Mouse (Mus musculus) WW6 (cell line): ENCODE measurements around the gene Vpreb1.
"Not testable (repeated sequence)": the region's sequence is repeated elsewhere in the genome, so short reads cannot be mapped to it uniquely, and the experiment has no call there.

Experiments
- DNase-seq: peaks from one replicate; pipeline ENCODE4 v3.0.0-alpha.2; 2013; ENCODE audit warnings: low read depth, low spot score

Vpreb1 gene

DNA sequence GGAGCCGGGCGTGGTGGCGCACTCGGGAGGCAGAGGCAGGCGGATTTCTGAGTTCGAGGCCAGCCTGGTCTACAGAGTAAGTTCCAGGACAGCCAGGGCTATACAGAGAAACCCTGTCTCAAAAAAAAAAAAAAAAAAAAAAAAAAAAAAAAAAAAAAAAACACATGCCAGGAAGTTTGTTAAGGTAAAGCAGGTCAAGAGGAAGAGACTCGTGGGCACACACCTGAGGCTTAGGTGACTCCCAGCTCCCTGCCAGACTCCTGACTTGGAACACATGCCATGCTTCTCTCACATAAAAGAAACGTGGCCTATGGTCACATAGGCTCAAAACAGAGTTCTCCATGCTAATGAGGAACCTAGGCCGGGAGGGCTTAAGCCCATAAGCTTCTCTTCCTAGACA lies 14.6 kb downstream of the Vpreb1 start:
- DNase-seq: not testable (repeated sequence)

DNA sequence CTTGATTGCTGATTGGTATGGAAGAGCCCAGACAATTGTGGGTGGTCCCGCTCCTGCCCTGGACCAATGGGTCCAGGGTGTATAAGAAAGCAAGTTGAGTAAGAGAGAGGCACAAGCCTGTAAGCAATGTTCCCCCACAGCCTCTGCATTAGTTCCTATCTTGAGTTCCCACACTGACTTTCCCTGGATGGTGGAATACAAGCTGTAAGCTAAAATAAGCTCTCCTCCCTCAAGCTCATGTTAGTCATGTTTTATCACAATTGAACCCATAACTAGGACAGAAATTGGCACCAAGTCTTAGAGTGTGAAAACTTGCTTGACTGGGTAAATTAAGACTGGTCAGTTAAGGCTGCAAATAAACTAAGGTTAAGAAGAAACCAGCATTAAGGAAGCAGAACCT lies 15.1 kb downstream of the Vpreb1 start:
- no peak for DNase-seq

DNA sequence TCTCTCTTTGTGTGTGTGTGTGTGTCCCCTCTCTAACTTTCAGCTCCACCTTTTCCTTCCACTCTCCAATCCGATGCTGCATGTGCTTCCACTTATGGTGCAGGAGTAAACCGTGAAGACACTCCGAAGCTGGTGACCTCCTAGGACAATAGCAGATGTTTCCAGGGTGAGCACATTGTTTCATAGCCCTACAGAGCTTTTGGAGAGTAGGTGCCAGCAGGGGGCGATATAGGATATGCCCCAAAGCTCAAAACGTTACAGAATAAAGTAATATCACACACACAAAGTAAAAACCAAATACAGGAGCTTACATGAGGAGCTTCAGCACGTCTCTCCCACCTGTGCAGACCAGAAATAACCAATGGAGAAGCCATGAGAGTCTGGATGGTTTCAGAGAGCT lies 15.8 kb downstream of the Vpreb1 start:
- DNase-seq: no peak

DNA sequence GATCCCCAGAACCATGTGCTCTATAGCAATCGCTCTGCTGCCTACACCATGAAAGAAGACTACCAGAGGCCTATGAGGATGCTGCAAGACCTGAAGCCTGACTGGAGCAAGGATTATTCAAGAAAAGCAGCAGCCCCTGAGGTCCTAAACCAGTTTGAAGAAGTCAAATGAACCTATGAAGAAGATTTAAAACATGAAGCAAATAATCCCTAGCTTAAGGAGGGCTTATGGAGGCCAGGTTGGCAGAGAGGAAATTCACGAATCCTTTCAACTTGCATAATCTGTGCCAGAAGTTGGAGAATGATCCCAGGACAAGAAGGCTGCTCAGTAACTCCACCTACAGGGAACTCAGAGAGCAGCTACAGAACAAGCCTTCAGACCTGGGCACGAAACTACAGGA lies 18.2 kb downstream of the Vpreb1 start:
- DNase-seq: no peak

DNA sequence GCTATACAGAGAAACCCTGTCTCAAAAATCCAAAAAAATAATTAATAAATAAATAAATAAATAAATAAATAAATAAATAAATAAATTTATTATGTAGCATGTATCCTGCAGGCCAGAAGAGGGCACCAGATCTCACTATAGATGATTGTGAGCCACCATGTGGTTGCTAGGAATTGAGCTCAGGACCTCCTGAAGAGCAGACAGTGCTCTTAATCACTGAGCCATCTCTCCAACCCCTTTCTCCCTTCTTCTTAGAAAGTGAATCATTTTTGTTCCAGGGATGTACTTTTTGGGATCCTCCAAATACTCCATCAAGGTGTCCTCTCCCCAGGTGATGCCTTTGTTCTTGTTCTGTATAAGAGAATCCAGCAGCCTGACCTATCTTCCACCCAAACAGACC lies 21.4 kb downstream of the Vpreb1 start:
- no peak for DNase-seq

DNA sequence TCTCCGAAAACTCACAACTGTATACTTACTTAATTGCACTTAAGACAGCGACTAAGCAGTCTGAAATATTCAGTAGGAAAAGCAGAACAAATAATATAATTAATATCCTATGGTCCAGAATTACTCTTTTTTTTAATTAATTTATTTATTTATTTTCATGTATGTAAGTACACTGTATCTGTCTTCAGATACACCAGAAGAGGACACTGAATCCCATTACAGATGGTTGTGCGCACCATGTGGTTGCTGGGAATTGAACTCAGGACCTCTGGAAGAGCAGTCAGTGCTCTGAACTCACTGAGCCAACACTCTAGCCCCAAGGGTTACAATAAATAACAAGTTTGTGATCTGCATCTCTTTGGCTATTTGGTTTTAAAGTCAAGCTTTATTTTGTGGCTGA lies 41.0 kb downstream of the Vpreb1 start:
- no peak for DNase-seq

DNA sequence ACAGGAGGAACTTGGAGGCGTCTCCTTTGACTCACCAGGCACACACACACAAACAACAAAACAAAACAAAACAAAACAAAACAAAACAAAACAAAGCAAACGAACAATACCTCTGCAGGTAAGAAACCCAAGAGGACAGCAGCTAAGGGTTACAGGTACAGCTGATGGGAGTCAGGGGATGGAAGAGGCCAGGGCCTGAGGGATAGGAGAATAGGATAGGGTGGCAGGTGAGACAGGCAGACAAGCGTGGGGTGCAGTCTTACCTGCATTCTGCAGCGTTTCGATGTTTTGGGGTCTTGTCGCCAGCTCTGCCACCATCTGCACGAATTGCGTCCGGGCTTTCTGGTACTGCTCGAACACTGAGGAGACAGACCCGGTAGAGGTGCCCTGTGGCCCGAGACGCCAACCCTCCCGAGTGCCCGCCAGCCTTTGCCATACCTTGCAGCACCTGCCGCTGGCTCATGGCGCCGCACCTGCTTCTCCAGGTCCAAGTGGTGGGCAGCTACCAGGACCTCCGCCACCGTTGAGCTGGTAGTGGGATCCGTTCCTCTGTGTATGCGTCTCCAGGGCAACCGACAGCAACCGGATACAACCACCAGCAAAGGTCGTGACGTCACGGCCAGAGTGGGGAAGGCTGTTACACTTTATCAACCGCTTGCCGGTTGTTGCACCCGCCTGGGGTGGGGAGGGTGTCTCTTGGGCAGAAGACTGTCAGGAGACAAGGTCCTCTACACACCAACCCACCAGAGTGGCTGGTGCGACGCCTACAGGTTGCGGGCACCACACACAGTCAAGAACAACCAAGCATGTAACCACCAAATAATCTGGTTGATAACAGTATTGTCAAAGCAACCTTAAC lies 41.7 kb downstream of the Vpreb1 start, which contains the start of gene Spag6l:
Spag6l (minus strand) TSS at position 700 of the 859 bp plus-strand sequence.
- peak; percentile 34 for DNase-seq

DNA sequence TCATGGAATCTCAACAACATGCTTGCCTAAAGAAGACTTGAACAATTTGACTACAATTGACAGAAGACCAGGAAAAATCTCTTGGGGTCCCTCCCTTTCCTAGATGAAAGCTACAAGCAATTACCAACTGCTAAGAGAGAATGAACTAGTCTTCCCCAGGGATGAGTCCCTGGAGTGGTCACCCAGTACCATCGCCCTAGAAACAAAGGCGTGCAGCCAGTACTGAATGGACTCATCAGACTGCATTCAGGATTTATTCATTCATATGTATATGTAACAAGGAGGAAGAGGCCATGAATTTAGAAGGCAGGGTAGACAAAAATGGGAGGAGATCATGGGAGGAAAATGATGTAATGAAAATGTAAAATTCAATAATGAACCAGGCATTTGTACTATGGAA lies 44.4 kb downstream of the Vpreb1 start:
- no peak for DNase-seq

DNA sequence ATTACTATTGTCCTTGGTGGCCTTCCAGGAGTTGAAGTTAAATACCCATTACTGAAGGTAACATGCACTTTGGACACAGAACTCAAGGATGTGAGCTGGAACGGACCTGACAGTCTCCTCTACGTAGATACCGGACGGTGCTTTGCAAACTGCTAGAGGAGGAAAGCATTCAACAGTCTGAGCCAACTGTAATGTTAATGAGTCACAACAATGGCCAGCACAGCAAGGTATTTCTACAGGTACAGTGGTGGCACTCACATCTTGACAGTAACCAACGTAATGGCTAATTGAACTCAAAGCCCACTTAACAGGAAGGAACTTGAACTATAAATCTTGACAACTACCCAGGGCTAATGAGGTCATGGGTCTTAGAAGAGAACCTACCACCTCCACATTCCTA lies 45.2 kb downstream of the Vpreb1 start:
- DNase-seq: peak; percentile 16
